Mouse (Mus musculus) kidney, postnatal 25 days (tissue): ENCODE data around the gene Ptpn20.

Experiments used
- DNase-seq, 2 experiments: peaks; one replicate each; pipeline ENCODE4 v3.0.0; 2021; ENCODE audit warnings: mixed read lengths in 2 of 2

Gene Ptpn20

GRCm38 (mm10) chr14:33677996-33678395, 89.0 kb downstream of the Ptpn20 start:
- no peak for DNase-seq

GRCm38 (mm10) chr14:33678740-33679139, 89.7 kb downstream of the Ptpn20 start:
- DNase-seq: no peak

- no peak for DNase-seq
These were observed 91.6 kb downstream of the Ptpn20 start for GRCm38 (mm10) chr14:33680621-33681020.

GRCm38 (mm10) chr14:33682768-33683167, 93.8 kb downstream of the Ptpn20 start:
- DNase-seq: no peak

GRCm38 (mm10) chr14:33683701-33684100, 94.7 kb downstream of the Ptpn20 start:
- DNase-seq: peak in 1 of 2 experiments; percentile 45

GRCm38 (mm10) chr14:33687444-33688028, 98.5 kb downstream of the Ptpn20 start:
- peak; percentile 50 to 82 for DNase-seq

- DNase-seq: no peak
These were observed 100.0 kb downstream of the Ptpn20 start for GRCm38 (mm10) chr14:33689044-33689443.
